Comparison of ENCODE assay signal across 7 mouse cellular contexts in the genomic region with DNA sequence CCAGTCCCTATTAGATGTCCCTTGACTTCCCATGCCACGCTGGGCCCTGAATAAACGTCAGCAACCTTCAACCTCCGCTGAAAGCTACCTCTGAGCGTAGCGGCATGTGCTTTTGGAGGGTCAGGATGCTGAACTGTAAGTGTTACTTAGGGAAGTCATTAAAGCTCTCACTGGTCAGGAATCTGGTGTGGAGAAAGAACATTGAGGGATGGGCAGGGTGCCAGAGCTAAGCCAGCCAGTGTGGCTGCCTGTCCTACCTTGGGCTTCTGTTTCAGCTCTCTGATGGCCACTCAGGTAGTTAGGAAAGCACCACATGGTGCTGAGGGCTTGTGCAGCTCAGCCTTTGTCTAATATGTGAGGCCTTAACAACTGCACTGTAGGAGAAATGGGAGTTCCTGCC. TPM values are rescaled to one million over a fixed set of nuclear protein-coding genes. Genes with fewer than 3 reads are reported as not detected.
DNase-seq lines count a peak whose midpoint lies in the region; ATAC-seq and TF ChIP-seq lines count a peak whose summit lies in the region.

No protein-coding gene starts in this region.

- 0 out of 2 replicates have a peak overlapping the region, but pooled peaks have one; percentile 5 for H3K4me2 ChIP-seq in kidney, embryonic 15.5 days
- no peak overlapping the region for H3K4me2 ChIP-seq in kidney, embryonic 16.5 days (replicated peaks; ENCODE audit: low read depth, low read length)
- peak overlapping the region; percentile 69 for H3K4me2 ChIP-seq in liver, embryonic 13.5 days

- DNase-seq in ES-E14 (ENCODE audit: low read depth, low spot score): no peak
- no peak for DNase-seq in liver, embryonic 13.5 days
- no peak for DNase-seq in right cerebral cortex, postnatal 10 days (ENCODE audit: low spot score in 2 of 2)
- DNase-seq in cerebellum, adult 9-10 months: no peak

- H3K9me3 ChIP-seq in kidney, embryonic 15.5 days (replicated peaks): no peaks in the 10 kb centered on the region
- H3K9me3 ChIP-seq in kidney, embryonic 16.5 days (ENCODE audit: low read length): no peaks in the 10 kb centered on the region
- no peaks in the 10 kb centered on the region for H3K9me3 ChIP-seq in ES-E14 (ENCODE audit: control insufficient read depth, insufficient read depth, low read depth, low read length)
- H3K9me3 ChIP-seq in liver, embryonic 13.5 days (replicated peaks): no peaks in the 10 kb centered on the region

- H3K27ac ChIP-seq in kidney, embryonic 15.5 days: no peak overlapping the region
- no peak overlapping the region for H3K27ac ChIP-seq in kidney, embryonic 16.5 days (ENCODE audit: low read length)
- no peak overlapping the region for H3K27ac ChIP-seq in ES-E14 (ENCODE audit: insufficient read depth, low read depth, low read length, poor library complexity, severe bottlenecking)
- H3K27ac ChIP-seq in cortical plate, adult 2 months (ENCODE audit: insufficient read depth, low read length): 0 out of 2 replicates have a peak overlapping the region, but pooled peaks have one; percentile 11
- peak overlapping the region; percentile 95 for H3K27ac ChIP-seq in liver, embryonic 13.5 days

- no peak overlapping the region for H3K9ac ChIP-seq in kidney, embryonic 15.5 days
- no peak overlapping the region for H3K9ac ChIP-seq in kidney, embryonic 16.5 days (replicated peaks; ENCODE audit: low read length)
- no peak overlapping the region for H3K9ac ChIP-seq in ES-E14 (ENCODE audit: insufficient read depth, low read depth, low read length, poor library complexity, severe bottlenecking)
- peak overlapping the region; percentile 97 for H3K9ac ChIP-seq in liver, embryonic 13.5 days

- in situ Hi-C loops in ES-E14 (cut with MboI; ENCODE audit: low sequenced_read_pairs in 2 of 2, unreplicated experiment in 2 of 2): loop anchor here (5.0 to 25.0 kb wide), 2 partner anchors 99 to 104 kb away; no protein-coding TSS in a partner anchor

- no peak for ATAC-seq in kidney, embryonic 15.5 days (replicated peaks; ENCODE audit: low FRiP score)
- no peak for ATAC-seq in kidney, embryonic 16.5 days (ENCODE audit: low FRiP score, low TSS enrichment)
- no peak for ATAC-seq in liver, embryonic 13.5 days (ENCODE audit: low read depth)

- no peak for TF ChIP-seq POLR2A in cortical plate, adult 2 months (IDR thresholded peaks at IDR 0.05; ENCODE audit: extremely low read depth, insufficient read depth, low read length)

- H3K27me3 ChIP-seq in kidney, embryonic 15.5 days: no peaks in the 10 kb centered on the region
- H3K27me3 ChIP-seq in kidney, embryonic 16.5 days (ENCODE audit: insufficient read depth, low read length): no peaks in the 10 kb centered on the region
- H3K27me3 ChIP-seq in liver, embryonic 13.5 days: peaks cover 3% of the 10 kb centered on the region; the same call in 1 of the 2 replicates

- peaks cover 68% of the 10 kb centered on the region for H3K4me1 ChIP-seq in kidney, embryonic 15.5 days
- H3K4me1 ChIP-seq in kidney, embryonic 16.5 days (ENCODE audit: insufficient read depth, low read length): peaks cover 46% of the 10 kb centered on the region
- peaks cover 11 to 47% of the 10 kb centered on the region in 2 experiments; a peak in 3 of 4 replicates for H3K4me1 ChIP-seq in ES-E14 (ENCODE audit: control insufficient read depth in 2 of 2, insufficient read depth in 2 of 2, low read length in 2 of 2, poor library complexity in 1 of 2)
- no peaks in the 10 kb centered on the region for H3K4me1 ChIP-seq in cortical plate, adult 2 months (ENCODE audit: control insufficient read depth, insufficient read depth, low read length)
- H3K4me1 ChIP-seq in liver, embryonic 13.5 days (replicated peaks): peaks cover 90% of the 10 kb centered on the region

- TF ChIP-seq CTCF in cortical plate, adult 2 months (IDR thresholded peaks at IDR 0.05; ENCODE audit: extremely low read depth, insufficient read depth, low read length): no peak

- H3K36me3 ChIP-seq in kidney, embryonic 15.5 days: peaks cover 18% of the 10 kb centered on the region
- no peaks in the 10 kb centered on the region for H3K36me3 ChIP-seq in kidney, embryonic 16.5 days (ENCODE audit: insufficient read depth, low read length)
- H3K36me3 ChIP-seq in ES-E14 (ENCODE audit: control insufficient read depth, insufficient read depth, low read length, poor library complexity, severe bottlenecking): peaks cover 45% of the 10 kb centered on the region
- H3K36me3 ChIP-seq in liver, embryonic 13.5 days: peaks cover 67% of the 10 kb centered on the region

- WGBS in kidney, embryonic 15.5 days: 69% methylated on average over 5 of the region's 5 CpGs
- 59% methylated on average over 5 of the region's 5 CpGs for WGBS in kidney, embryonic 16.5 days
- WGBS in liver, embryonic 13.5 days (ENCODE audit: insufficient replicate concordance): 83% methylated on average over 5 of the region's 5 CpGs

- no peak overlapping the region for H3K4me3 ChIP-seq in kidney, embryonic 15.5 days (replicated peaks)
- no peak overlapping the region for H3K4me3 ChIP-seq in kidney, embryonic 16.5 days (ENCODE audit: low read length)
- H3K4me3 ChIP-seq in ES-E14 (ENCODE audit: insufficient read depth in 1 of 2, low read depth in 1 of 2, low read length in 2 of 2, poor library complexity in 1 of 2, severe bottlenecking in 1 of 2): peak overlapping the region; percentile 93 to 97
- H3K4me3 ChIP-seq in cortical plate, adult 2 months (ENCODE audit: insufficient read depth, low read length): peak overlapping the region; percentile 77
- H3K4me3 ChIP-seq in liver, embryonic 13.5 days (replicated peaks): peak overlapping the region; percentile 95

TF ChIP-seq in ES-E14, 5 proteins besides CTCF, POLR2A, EP300 and RAD21:
- TF ChIP-seq CHD2 (IDR thresholded peaks at IDR 0.05; ENCODE audit: low read depth, low read length): no peak
- no peak for TF ChIP-seq HCFC1 (IDR thresholded peaks at IDR 0.05; ENCODE audit: borderline replicate concordance, insufficient read depth, low read length)
- no peak for TF ChIP-seq ZNF384 (IDR thresholded peaks at IDR 0.05; ENCODE audit: low read depth, low read length)
- TF ChIP-seq ZC3H11A (IDR thresholded peaks at IDR 0.05; ENCODE audit: borderline replicate concordance, low read depth, low read length): no peak
- TF ChIP-seq MAFK (IDR thresholded peaks at IDR 0.05; ENCODE audit: insufficient read depth, low read depth, low read length): no peak
TF ChIP-seq in ES-E14: peak in this region for 0.

RNA-seq across cellular contexts. Expression of a gene that starts 2.9 kb away (rescaled TPM):
- 78.5 and 91.6 TPM in 2 replicates for polyA plus RNA-seq in kidney, embryonic 15.5 days (2015; fragmentation: Nextera tagmentation; extraction: Ambion mirVana)
- polyA plus RNA-seq in kidney, embryonic 16.5 days (2015; fragmentation: Nextera tagmentation; extraction: Ambion mirVana): 98.6 and 98.8 TPM in 2 replicates
- 526 and 1,358 TPM in 2 replicates for total RNA-seq in ES-E14 (2012; rRNA removed)
- 112 and 125 TPM in 2 replicates for polyA plus RNA-seq in cortical plate, adult 2 months (2012; rRNA removed)
- polyA plus RNA-seq in liver, embryonic 13.5 days (2015; fragmentation: Nextera tagmentation; extraction: Ambion mirVana): 272 and 303 TPM in 2 replicates

Comparison
In these comparisons a context has a peak if more than half of its experiments do, and no peak if none do; other contexts are left out.
1. H3K27ac ChIP-seq: peak in cortical plate, adult 2 months (single experiment) and liver, embryonic 13.5 days (single experiment); none in kidney, embryonic 15.5 days (single experiment), kidney, embryonic 16.5 days (single experiment) and ES-E14 (single experiment).
2. H3K4me3 ChIP-seq: peak in ES-E14 (2 of 2), cortical plate, adult 2 months (single experiment) and liver, embryonic 13.5 days (single experiment); none in kidney, embryonic 15.5 days (single experiment) and kidney, embryonic 16.5 days (single experiment).